Mouse (Mus musculus) gonadal fat pad, adult 2 months (tissue): ENCODE measurements around the gene Vps51. TPM values are rescaled to one million over a fixed set of nuclear protein-coding genes. Genes with fewer than 3 reads are reported as not detected.

Experiments used
- DNase-seq: peaks from one replicate; pipeline ENCODE4 v3.0.0-alpha.2; 2012; ENCODE audit warnings: low read depth
- polyA plus RNA-seq: library from polyadenylated mRNA; depleted of rRNA; stranded (reverse); fragments of >200 nt; gene quantifications from 2 replicates; pipeline ENCODE4 v1.2.3, GENCODE M21; 2012

Vps51 gene
- polyA plus RNA-seq, 1 experiment: 64.6 TPM

- DNase-seq: no peak
Observed at GRCm38 (mm10) chr19:6079983-6080480, 3.0 kb upstream of the Vps51 start, which contains the start of gene Tmem262. Tmem262 (plus strand) TSS chr19:6080033.

- DNase-seq: no peak
Observed at GRCm38 (mm10) chr19:6073889-6074288, 3.1 kb downstream of the Vps51 start.

- DNase-seq: no peak
Observed at GRCm38 (mm10) chr19:6071261-6071660, 5.8 kb downstream of the Vps51 start.

- no peak for DNase-seq
Observed at GRCm38 (mm10) chr19:6070571-6071250, 6.3 kb downstream of the Vps51 start.

GRCm38 (mm10) chr19:6069851-6070250, 7.2 kb downstream of the Vps51 start:
- no peak for DNase-seq

- no peak for DNase-seq
Observed at GRCm38 (mm10) chr19:6068951-6069350, 8.1 kb downstream of the Vps51 start.

- no peak for DNase-seq
Observed at GRCm38 (mm10) chr19:6067724-6068415, 9.2 kb downstream of the Vps51 start, which contains the start of gene Tm7sf2. Tm7sf2 (minus strand) TSS chr19:6068373.

- DNase-seq: no peak
Observed at GRCm38 (mm10) chr19:6067011-6067723, 9.9 kb downstream of the Vps51 start.

GRCm38 (mm10) chr19:6066571-6066970, 10.5 kb downstream of the Vps51 start:
- no peak for DNase-seq

- no peak for DNase-seq
Observed at GRCm38 (mm10) chr19:6063081-6063480, 13.9 kb downstream of the Vps51 start.

GRCm38 (mm10) chr19:6062418-6062817, 14.6 kb downstream of the Vps51 start:
- no peak for DNase-seq

GRCm38 (mm10) chr19:6061641-6062302, 15.3 kb downstream of the Vps51 start:
- no peak for DNase-seq

- DNase-seq: no peak
Observed at GRCm38 (mm10) chr19:6061021-6061533, 16.0 kb downstream of the Vps51 start, which contains the start of gene Znhit2. Znhit2 (plus strand) TSS chr19:6061192.

GRCm38 (mm10) chr19:6058966-6059365, 18.1 kb downstream of the Vps51 start:
- DNase-seq: no peak

GRCm38 (mm10) chr19:6058513-6058912, 18.5 kb downstream of the Vps51 start:
- no peak for DNase-seq

GRCm38 (mm10) chr19:6057313-6058096, 19.5 kb downstream of the Vps51 start, which contains the start of the genes Mrpl49 and Fau:
Mrpl49 (minus strand) TSS chr19:6057785.
Fau (plus strand) TSS chr19:6057844.
- DNase-seq: no peak

GRCm38 (mm10) chr19:6056696-6057095, 20.3 kb downstream of the Vps51 start:
- DNase-seq: no peak

GRCm38 (mm10) chr19:6054296-6054695, 22.7 kb downstream of the Vps51 start:
- no peak for DNase-seq

- DNase-seq: no peak
Observed at GRCm38 (mm10) chr19:6052516-6052915, 24.5 kb downstream of the Vps51 start.

GRCm38 (mm10) chr19:6048681-6049410, 28.2 kb downstream of the Vps51 start:
- DNase-seq: no peak
